Mouse (Mus musculus) layer of hippocampus, adult 2 months (tissue): Measurements from ENCODE around the gene Carmil1. TPM values are rescaled to one million over a fixed set of nuclear protein-coding genes. Genes with fewer than 3 reads are reported as not detected.

ENCODE experiments used
- DNase-seq, 2 experiments: peaks; one replicate each; pipeline ENCODE4 v3.0.0; 2022; ENCODE audit warnings: low spot score in 2 of 2
- H3K27ac ChIP-seq: fragments of 200-600 bp; 2 replicates; pipeline ENCODE4 v1.8.1; 2022
- H3K4me3 ChIP-seq: fragments of 200-600 bp; 2 replicates; pipeline ENCODE4 v1.8.1; 2022; ENCODE audit warnings: mild to moderate bottlenecking
- CTCF ChIP-seq: fragments of 200-600 bp; conservative IDR thresholded peaks from 2 replicates; pipeline ENCODE4 v1.8.1; 2022; ENCODE audit warnings: antibody characterized with exemption, mild to moderate bottlenecking, moderate library complexity
- total RNA-seq, 2 experiments: library from RNA; stranded (reverse); gene quantifications; 2 replicates each; pipeline ENCODE4 v1.2.3; 2021

Gene Carmil1
- total RNA-seq, 2 experiments from 2014 or later = 37.0 to 47.9 TPM

GRCm38 (mm10) chr13:24223425-24224201 lies 57.0 kb downstream of the Carmil1 start:
- TF ChIP-seq CTCF = no peak
- Histone ChIP-seq H3K27ac (peak overlapping the region; percentile 55; the same call in 1 of the 2 replicates), H3K4me3 (no peak overlapping the region)
- no peak for DNase-seq

DNA sequence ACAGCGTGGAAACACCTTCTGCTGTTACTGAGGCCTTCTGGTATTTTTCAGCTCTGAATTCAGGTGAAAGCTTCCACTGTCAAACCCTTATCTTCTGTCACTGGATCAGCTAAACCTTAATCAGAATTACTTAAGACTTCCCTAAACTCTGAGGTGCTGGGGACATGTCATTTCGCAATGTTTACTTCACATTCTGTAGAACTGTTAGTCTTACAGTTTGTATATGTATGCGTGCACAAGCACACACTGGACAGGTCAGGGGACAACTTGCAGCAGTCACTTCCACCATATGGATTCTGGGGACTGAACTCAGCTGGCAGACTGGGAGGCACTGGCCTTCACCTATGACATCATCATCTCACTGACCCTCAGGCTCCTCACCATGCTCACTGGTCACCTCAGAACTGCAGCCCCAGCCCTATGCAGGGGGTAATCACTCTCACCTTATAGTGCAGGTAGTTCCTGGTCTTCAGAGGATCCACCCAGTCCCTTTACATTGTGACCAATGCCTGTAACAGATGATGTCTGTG lies 60.1 kb downstream of the Carmil1 start:
- no peak for TF ChIP-seq CTCF
- no peak for DNase-seq
- no peak overlapping the region for H3K27ac ChIP-seq
- H3K4me3 ChIP-seq = no peak overlapping the region

GRCm38 (mm10) chr13:24211229-24211628 lies 69.4 kb downstream of the Carmil1 start:
- TF ChIP-seq CTCF = 0 out of 2 replicates have a peak, but pooled peaks have one; percentile 20
- DNase-seq = no peak
- Histone ChIP-seq H3K4me3 (no peak overlapping the region), H3K27ac (no peak overlapping the region)

GRCm38 (mm10) chr13:24206097-24206496 lies 74.5 kb downstream of the Carmil1 start:
- peak; percentile 44 to 47 for DNase-seq
- Histone ChIP-seq H3K4me3 (peak overlapping the region; percentile 36), H3K27ac (peak overlapping the region; percentile 72)
- TF ChIP-seq CTCF = no peak

- DNase-seq = no peak
- TF ChIP-seq CTCF = no peak
- no peak overlapping the region for H3K4me3 ChIP-seq
- H3K27ac ChIP-seq = peak overlapping the region; percentile 18; the same call in 1 of the 2 replicates
These were observed 78.3 kb downstream of the Carmil1 start for GRCm38 (mm10) chr13:24202314-24202713.

DNA sequence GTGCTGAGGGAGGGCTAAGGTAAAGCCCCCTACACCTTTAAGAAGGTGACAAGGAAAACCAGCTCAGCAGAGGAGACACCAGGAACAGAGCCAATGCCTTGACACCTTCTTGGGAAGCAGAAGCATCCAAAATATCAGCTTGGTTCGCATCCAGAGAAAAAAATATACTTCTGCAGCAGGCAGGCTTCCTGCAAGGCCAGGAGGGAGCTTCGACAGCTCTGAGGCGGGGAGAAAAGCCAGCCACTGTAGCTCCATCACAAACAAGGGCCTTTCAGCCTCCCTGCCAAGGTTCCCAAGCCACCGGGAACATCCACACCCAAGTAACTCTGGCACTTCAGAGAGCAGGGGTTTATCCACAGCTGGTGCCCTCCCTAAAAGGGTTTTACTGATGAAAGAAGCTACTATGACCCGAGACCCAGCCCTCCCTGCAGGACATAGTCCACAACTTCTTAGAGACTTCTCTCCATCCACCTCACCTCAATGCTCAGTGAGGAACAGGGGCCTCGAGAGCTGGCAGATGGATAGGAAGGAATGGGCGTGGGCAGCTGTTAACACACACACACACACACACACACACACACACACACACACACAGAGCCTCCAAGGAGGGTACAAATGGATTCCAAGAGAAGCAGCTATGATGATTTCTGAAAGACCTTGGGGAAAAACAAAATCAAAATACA lies 80.6 kb downstream of the Carmil1 start:
- peak overlapping the region; percentile 58; the same call in 1 of the 2 replicates for H3K27ac ChIP-seq
- TF ChIP-seq CTCF = no peak
- no peak for DNase-seq
- no peak overlapping the region for H3K4me3 ChIP-seq

- Histone ChIP-seq H3K27ac (no peak overlapping the region), H3K4me3 (no peak overlapping the region)
- DNase-seq = no peak
- no peak for TF ChIP-seq CTCF
These were observed 82.1 kb downstream of the Carmil1 start for GRCm38 (mm10) chr13:24198396-24198924.

- Histone ChIP-seq H3K27ac (no peak overlapping the region), H3K4me3 (no peak overlapping the region)
- TF ChIP-seq CTCF = no peak
- no peak for DNase-seq
These were observed 85.2 kb downstream of the Carmil1 start for GRCm38 (mm10) chr13:24195371-24195770.

DNA sequence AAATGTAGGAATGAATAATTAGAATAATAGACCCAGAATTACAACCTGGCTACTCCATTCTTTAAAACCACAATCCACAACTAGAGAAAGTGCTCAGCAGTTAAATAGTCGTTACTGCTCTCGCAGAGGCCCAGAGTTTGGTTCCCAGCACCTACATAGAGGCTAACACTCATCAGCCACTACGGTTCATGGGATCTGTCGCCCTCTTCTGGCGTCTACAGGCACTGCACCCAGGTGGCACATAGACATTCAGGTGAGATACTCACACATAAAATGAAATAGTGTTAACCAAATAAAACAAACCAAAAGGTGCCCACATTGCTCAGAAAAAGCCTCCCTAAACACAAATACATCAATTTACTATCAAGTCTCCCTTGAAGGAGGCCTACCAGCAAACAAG lies 86.6 kb downstream of the Carmil1 start:
- DNase-seq = no peak
- TF ChIP-seq CTCF = peak; percentile 66
- H3K27ac ChIP-seq = no peak overlapping the region
- no peak overlapping the region for H3K4me3 ChIP-seq

GRCm38 (mm10) chr13:24190875-24191663 lies 89.5 kb downstream of the Carmil1 start:
- H3K4me3 ChIP-seq = no peak overlapping the region
- TF ChIP-seq CTCF = no peak
- H3K27ac ChIP-seq = no peak overlapping the region
- DNase-seq = no peak

GRCm38 (mm10) chr13:24187026-24187425 lies 93.6 kb downstream of the Carmil1 start:
- DNase-seq = no peak
- no peak overlapping the region for H3K4me3 ChIP-seq
- no peak for TF ChIP-seq CTCF
- H3K27ac ChIP-seq = no peak overlapping the region

GRCm38 (mm10) chr13:24185641-24186040 lies 95.0 kb downstream of the Carmil1 start:
- no peak for DNase-seq
- H3K27ac ChIP-seq = peak overlapping the region; percentile 28; the same call in 1 of the 2 replicates
- H3K4me3 ChIP-seq = no peak overlapping the region
- TF ChIP-seq CTCF = no peak

DNA sequence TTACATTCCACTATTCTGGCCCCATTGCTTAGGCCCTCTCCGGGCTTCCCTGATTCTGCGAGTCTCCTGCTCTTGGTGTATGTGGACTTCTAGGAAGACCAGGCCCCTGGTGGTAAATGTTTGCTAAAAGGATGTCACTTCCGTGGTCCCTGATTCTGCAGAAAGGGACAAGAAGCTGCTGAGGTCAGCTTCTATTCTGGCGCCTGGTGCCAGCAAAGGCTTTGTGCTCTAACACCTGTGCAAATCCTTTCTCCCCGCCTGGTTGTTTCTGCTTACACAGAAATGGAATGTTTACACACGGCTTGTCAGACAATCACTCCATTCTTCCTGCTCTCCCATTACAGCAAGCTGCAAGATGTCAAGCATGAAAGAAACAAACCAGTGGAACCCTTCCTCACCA lies 97.7 kb downstream of the Carmil1 start:
- TF ChIP-seq CTCF = no peak
- no peak overlapping the region for H3K27ac ChIP-seq
- no peak for DNase-seq
- no peak overlapping the region for H3K4me3 ChIP-seq
